Mouse (Mus musculus): ENCODE results near the gene Ifi35.
A peak's percentile ranks its signal among the peaks of the same experiment; 100 is the strongest.
"Not testable (repeated sequence)": the region's sequence is repeated elsewhere in the genome, so short reads cannot be mapped to it uniquely, and the experiment has no call there.

Gene Ifi35

GRCm38 (mm10) chr11:101470206-101470605 lies 22.0 kb downstream of the Ifi35 start:
- DNase-seq: no peak

DNA sequence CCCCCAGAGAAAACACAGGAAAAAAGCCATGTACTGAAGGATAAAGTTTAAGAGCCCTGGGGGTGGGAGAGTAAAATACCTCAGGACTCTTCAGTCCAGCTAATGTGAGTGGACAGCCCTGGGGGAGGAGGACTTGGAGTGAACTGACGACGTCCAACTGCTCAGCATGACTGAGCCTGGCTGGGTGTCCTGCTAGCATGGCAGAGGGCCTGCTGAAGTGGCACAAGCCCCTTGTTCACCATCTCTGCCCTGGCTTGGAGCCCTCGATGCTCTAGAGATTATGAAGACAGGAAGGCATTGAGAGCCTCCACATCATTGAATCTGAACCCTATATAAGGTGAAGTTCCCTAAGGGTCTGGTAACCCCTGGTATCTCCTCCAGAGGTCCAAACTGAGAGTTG lies 23.7 kb downstream of the Ifi35 start:
- DNase-seq: no peak

- DNase-seq: no peak
Observed at GRCm38 (mm10) chr11:101472336-101472735, 24.1 kb downstream of the Ifi35 start.

GRCm38 (mm10) chr11:101473686-101474085 lies 25.5 kb downstream of the Ifi35 start:
- not testable (repeated sequence) for DNase-seq

DNA sequence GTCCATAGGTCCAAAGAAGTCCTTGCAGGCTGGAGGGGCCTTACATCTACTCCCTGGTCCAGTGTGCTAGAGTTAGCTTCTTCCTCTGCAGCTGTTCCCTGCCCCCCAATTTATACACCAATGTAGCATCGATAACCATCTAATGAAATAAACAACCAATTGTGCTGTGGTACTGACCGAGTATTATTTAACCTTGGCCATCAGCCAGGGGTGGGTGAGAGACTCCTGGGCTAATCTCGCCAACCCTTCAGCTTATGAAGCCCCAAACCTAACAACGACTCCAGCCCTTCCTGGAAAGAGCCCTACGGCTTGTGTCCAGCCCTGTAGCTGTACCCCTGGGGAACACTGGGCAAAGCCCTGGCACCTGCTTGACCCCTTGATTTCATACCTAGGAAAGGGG lies 26.1 kb downstream of the Ifi35 start:
- peak; percentile 44 for DNase-seq

- not testable (repeated sequence) for DNase-seq
Observed at GRCm38 (mm10) chr11:101476361-101476760, 28.2 kb downstream of the Ifi35 start.

DNA sequence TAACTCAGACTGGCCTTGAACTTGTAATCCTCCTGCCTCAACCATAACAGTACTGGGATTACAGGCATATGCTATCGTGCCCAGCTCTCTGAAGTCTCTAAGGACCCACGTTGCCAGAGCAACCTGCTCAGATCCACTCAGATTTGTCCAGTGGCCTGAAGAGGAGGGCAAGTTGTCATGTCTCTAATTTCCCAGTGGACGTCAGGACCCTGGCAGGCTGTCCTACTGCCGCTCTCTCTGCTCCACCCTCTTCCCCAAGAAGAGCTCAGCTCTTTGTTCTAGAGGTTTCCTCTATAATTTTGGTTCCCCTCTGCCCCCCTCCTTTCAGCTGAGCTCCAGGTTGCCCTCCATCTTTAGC lies 29.0 kb downstream of the Ifi35 start:
- no peak for DNase-seq

GRCm38 (mm10) chr11:101477552-101478211 lies 29.5 kb downstream of the Ifi35 start:
- DNase-seq: no peak

GRCm38 (mm10) chr11:101479171-101479635 lies 31.0 kb downstream of the Ifi35 start:
- no peak for DNase-seq

- no peak for DNase-seq
Observed at GRCm38 (mm10) chr11:101480912-101481311, 32.7 kb downstream of the Ifi35 start.

DNA sequence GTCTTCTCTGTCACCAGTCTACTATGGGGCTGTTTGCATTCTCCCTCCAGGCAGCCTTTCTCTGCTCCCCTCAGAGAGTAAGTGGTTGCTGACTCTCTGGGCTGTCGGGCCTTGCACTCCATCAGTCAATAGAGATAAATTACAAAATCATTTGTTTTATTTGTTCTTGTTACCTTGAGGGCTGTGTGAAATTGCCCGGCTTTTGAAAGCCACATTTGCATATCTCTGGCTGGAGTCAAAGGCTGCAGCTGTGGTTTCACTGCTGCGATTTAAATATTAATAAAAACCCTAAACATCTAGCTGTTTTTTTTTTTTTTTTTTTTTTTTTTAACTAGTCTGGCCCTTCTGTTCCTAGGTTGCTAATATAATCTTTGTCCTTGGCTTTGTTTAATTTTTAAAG lies 35.6 kb downstream of the Ifi35 start:
- no peak for DNase-seq

- no peak for DNase-seq
Observed at GRCm38 (mm10) chr11:101484245-101484644, 36.0 kb downstream of the Ifi35 start.

GRCm38 (mm10) chr11:101484814-101485213 lies 36.6 kb downstream of the Ifi35 start:
- DNase-seq: no peak

DNA sequence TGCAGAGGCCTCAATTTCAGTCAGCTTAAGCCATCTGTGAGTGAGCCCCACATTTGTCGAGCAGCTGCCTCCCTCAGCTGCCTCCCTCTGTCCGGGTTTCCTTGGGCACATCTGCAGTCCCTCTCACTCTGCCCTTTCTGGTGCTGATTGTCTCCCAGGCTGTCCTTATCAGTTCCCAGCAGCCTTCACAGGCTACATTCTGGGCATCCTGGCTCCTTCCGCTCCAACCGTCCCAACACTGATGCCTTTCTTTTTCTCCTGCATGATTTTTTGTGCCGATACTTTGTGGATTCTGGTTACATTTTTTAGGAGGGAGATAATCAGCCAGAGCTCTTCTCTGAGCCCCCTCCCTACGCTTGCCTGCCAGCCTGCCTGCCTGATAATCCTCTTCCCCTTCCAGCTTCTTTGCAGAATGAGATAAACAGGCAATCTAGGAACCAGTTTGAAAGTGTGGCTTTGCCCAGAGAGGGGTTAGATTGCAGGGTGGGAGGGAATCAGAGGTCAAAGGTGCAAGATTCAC lies 37.4 kb downstream of the Ifi35 start:
- no peak for DNase-seq

DNA sequence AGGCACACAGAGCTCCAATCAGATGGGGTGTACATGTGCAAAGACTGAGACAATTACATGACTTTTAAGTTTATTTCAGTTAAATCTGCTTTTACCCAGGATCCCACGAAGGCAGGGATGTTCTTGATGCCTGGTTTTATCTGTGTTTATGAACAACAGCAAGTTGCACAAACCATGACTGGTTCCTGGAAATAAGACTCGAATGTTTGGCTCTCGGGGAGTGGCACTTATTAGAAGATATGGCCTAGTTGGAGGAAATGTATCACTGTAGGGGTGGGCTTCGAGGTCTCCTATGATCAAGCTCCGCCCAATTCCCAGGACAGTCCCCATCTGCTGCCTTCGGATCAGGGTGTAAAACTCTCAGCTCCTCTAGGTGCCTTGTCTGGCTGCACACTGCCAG lies 37.9 kb downstream of the Ifi35 start:
- no peak for DNase-seq

DNA sequence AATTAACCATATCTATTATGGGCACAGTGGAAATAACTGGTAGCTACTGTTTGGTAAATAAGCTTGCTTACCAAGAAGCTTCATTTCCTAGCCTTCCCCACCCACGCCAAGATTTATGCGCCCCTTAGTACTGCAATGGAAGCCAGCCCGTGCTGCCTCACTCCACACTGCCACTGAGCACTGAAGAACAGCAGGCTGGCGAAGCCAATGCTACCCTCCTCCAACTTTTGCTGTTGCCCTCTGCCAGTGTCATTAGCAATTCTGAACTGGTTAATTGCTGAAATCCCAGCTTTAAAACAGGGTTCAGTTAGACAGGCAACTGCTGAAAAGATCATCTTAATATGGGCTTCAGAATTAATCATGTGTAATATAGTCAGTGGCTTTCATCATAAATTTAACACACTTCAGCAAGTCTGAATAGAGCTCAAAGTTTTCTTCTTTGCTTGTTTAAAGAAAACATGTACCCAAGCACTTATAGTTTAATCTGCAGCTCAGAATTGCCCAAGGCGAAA lies 58.1 kb downstream of the Ifi35 start:
- DNase-seq: no peak

DNA sequence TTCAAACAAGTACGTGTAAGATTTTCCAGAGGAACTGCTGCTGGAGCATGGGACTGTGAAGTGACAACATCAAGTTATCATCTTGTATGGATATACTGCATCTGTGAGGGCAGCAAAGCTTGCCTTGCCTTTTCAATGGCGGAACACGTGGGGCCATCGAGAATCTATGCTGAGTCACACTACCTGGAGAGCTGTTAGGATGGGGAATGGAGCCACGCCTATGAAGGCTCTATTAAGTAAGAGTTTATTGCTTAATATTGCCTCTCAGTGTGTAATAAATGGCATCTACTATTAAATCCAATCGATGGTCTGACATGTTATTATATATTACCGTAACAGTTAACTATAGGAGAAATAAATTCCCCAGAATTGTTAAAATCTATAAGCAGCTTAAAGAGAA lies 58.9 kb downstream of the Ifi35 start:
- no peak for DNase-seq

Data from lung, postnatal 14 days (tissue).